Mouse (Mus musculus) gastrocnemius, adult 2 months (tissue): ENCODE data around the gene Scamp4. TPM values are rescaled to one million over a fixed set of nuclear protein-coding genes. Genes with fewer than 3 reads are reported as not detected.
"Not testable (repeated sequence)": the region's sequence is repeated elsewhere in the genome, so short reads cannot be mapped to it uniquely, and the experiment has no call there.

Experiments
- DNase-seq: peaks from one replicate; pipeline ENCODE4 v3.0.0; 2022
- H3K27ac ChIP-seq: fragments of 200-600 bp; 2 replicates; pipeline ENCODE4 v1.8.1; 2022; ENCODE audit warnings: mild to moderate bottlenecking
- H3K4me3 ChIP-seq: fragments of 200-600 bp; 2 replicates; pipeline ENCODE4 v1.8.1; 2022; ENCODE audit warnings: mild to moderate bottlenecking, moderate library complexity
- CTCF ChIP-seq: fragments of 200-600 bp; IDR thresholded peaks from 2 replicates; pipeline ENCODE4 v1.8.1; 2022; ENCODE audit warnings: antibody characterized with exemption, mild to moderate bottlenecking, moderate library complexity
- intact Hi-C: fragments of 180-260 bp; cut with DNase I; formaldehyde crosslinking; loops from one replicate; pipeline ENCODE4 v1.15.1; 2025
- total RNA-seq, 2 experiments: library from RNA; stranded (reverse); gene quantifications; 2 replicates each; pipeline ENCODE4 v1.2.3; 2021

Scamp4 gene
- total RNA-seq, 2 experiments from 2014 or later = 17.0 to 17.5 TPM

GRCm38 (mm10) chr10:80584642-80585552, 17.8 kb upstream of the Scamp4 start:
- no peak for DNase-seq
- intact Hi-C loops = no loop called here
- TF ChIP-seq CTCF = no peak
- peak overlapping the region; percentile 94 for H3K4me3 ChIP-seq
- H3K27ac ChIP-seq = peak overlapping the region; percentile 90

GRCm38 (mm10) chr10:80585581-80585980, 17.1 kb upstream of the Scamp4 start:
- DNase-seq = no peak
- intact Hi-C loops = no loop called here
- H3K27ac ChIP-seq = peak overlapping the region; percentile 90
- no peak for TF ChIP-seq CTCF
- H3K4me3 ChIP-seq = peak overlapping the region; percentile 94

GRCm38 (mm10) chr10:80586407-80587304, 16.0 kb upstream of the Scamp4 start:
- DNase-seq = no peak
- intact Hi-C loops = no loop called here
- Histone ChIP-seq H3K27ac (peak overlapping the region; percentile 90), H3K4me3 (peak overlapping the region; percentile 94)
- no peak for TF ChIP-seq CTCF

GRCm38 (mm10) chr10:80587305-80587657, 15.4 kb upstream of the Scamp4 start:
- intact Hi-C loops = no loop called here
- no peak for DNase-seq
- Histone ChIP-seq H3K4me3 (peak overlapping the region; percentile 94), H3K27ac (peak overlapping the region; percentile 90)
- no peak for TF ChIP-seq CTCF

GRCm38 (mm10) chr10:80589127-80589878, 13.4 kb upstream of the Scamp4 start:
- TF ChIP-seq CTCF = no peak
- intact Hi-C loops = no loop called here

GRCm38 (mm10) chr10:80589879-80590854, 12.5 kb upstream of the Scamp4 start, which contains the start of gene Abhd17a:
Gene Abhd17a (minus strand): TSS chr10:80590341.
- intact Hi-C loops = no loop called here

More at GRCm38 (mm10) chr10:80589127-80589878, 13.4 kb upstream of the Scamp4 start:
- peak overlapping the region; percentile 94 for H3K4me3 ChIP-seq
- DNase-seq = no peak
- H3K27ac ChIP-seq = peak overlapping the region; percentile 90

GRCm38 (mm10) chr10:80596318-80596717, 6.4 kb upstream of the Scamp4 start:
- no peak overlapping the region for H3K4me3 ChIP-seq
- no peak for TF ChIP-seq CTCF
- no peak for DNase-seq
- no peak overlapping the region for H3K27ac ChIP-seq
- intact Hi-C loops = no loop called here

More at GRCm38 (mm10) chr10:80589879-80590854, 12.5 kb upstream of the Scamp4 start, which contains the start of gene Abhd17a:
- DNase-seq = peak; percentile 97
- TF ChIP-seq CTCF = no peak
- peak within 1 kb of the TSS; percentile 90 for H3K27ac ChIP-seq
- H3K4me3 ChIP-seq = peak within 1 kb of the TSS; percentile 94

- peak overlapping the region; percentile 96 for H3K4me3 ChIP-seq
- no peak for DNase-seq
- intact Hi-C loops = no loop called here
- no peak for TF ChIP-seq CTCF
- peak overlapping the region; percentile 94 for H3K27ac ChIP-seq
Observed at GRCm38 (mm10) chr10:80603364-80603763, 692 bp downstream of the Scamp4 start.

- peak overlapping the region; percentile 94 for H3K27ac ChIP-seq
- intact Hi-C loops = no loop called here
Observed at GRCm38 (mm10) chr10:80604001-80604509, 1.4 kb downstream of the Scamp4 start.

GRCm38 (mm10) chr10:80604988-80605387, 2.3 kb downstream of the Scamp4 start:
- no peak overlapping the region for H3K27ac ChIP-seq
- DNase-seq = no peak
- intact Hi-C loops = no loop called here
- no peak for TF ChIP-seq CTCF
- H3K4me3 ChIP-seq = no peak overlapping the region

More at GRCm38 (mm10) chr10:80604001-80604509, 1.4 kb downstream of the Scamp4 start:
- TF ChIP-seq CTCF = no peak
- peak overlapping the region; percentile 96 for H3K4me3 ChIP-seq
- DNase-seq = no peak

GRCm38 (mm10) chr10:80605721-80606120, 3.0 kb downstream of the Scamp4 start, which contains the start of gene Gm49322:
Gene Gm49322 (plus strand): TSS chr10:80606021.
- intact Hi-C loops, H3K27ac ChIP-seq, H3K4me3 ChIP-seq, DNase-seq: not testable (repeated sequence)
